Mouse (Mus musculus) left cerebral cortex, adult 8-10 months (tissue): ENCODE measurements at regions not wholly inside any gene's neighbourhood (a gene's known extent, or its start where the extent isn't known, plus 50 kb on each side); places are given as distances from the start of the nearest gene placed in this dataset.

Experiments used
- DNase-seq, 2 experiments: peaks; one replicate each; pipeline ENCODE4 v3.0.0; 2022; ENCODE audit warnings: low spot score in 2 of 2

- DNase-seq = no peak
These were observed 365.5 kb downstream of the Mllt3 start for GRCm38 (mm10) chr4:87667556-87668154.

GRCm38 (mm10) chr4:87665149-87665548 lies 368.0 kb downstream of the Mllt3 start:
- no peak for DNase-seq

DNA sequence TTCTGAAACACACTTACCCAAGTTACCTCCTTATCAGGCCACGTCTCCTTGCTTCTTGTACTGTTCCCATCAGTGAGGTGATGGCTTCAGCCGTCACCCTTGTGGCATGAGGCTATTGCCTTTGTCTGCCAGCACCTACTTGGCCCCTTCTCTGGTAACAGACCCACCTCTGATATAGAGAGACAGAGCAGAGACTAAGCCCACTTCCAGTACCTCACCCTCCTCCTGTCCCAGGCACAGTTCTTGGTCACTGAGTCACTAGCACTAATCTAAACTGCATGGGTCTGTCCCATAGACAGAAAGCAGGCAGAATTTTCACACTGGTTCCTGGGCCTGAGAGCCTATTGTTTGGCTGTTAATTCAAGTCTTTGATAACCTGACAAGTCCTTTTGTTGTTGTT lies 370.3 kb downstream of the Mllt3 start:
- no peak for DNase-seq

DNA sequence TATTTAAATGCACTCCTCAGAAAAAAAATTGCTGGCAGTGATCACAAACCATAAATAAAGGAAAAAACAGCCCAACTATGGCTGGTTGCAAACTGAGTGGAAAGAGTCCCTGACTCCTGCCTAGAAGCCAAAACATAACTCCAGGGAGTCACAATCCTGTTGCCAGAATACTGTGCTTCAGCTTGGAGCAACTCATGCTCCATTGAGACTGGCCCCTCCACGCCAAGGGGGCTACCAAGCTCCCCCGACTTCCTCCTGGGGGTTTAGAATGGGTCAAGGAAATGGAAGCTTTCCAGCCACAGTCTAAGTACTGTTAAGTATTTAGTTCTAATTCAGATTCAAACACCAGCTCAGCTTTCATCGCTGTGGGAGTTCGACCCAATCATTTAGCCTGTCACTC lies 374.8 kb downstream of the Mllt3 start:
- no peak for DNase-seq

GRCm38 (mm10) chr4:87657855-87658254 lies 375.3 kb downstream of the Mllt3 start:
- no peak for DNase-seq

- DNase-seq = no peak
These were observed 379.6 kb downstream of the Mllt3 start for GRCm38 (mm10) chr4:87653440-87654165.

DNA sequence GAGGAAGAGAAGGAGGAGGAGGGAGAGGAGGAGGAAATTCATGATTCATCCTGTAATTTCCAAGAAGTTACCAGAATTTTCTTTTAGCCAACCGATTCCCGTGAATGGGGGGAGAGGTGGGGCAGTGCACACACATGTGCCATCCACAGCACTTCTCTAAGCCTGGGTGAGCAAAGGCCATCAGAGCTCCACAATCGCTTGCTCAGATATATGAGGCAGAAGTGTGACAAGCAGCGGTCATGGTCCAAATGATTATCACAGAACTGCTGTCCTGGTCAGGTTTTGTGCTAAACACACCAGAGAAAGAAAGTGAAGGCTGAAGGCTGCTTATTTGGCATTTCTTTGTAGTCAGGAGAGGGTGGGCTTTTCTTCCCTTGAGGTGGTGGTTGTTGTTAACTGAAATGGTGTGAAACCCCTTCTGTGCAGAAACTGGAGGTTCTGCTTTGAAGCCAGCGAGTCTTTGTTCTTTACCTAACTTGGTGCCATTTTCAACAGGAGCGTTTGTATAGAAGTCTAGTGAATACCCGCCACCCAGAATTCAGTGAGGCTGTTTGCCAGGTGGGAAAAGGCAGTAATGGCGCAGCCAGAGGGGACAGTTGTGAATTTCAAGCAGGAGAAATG lies 380.7 kb downstream of the Mllt3 start:
- no peak for DNase-seq

- DNase-seq = no peak
These were observed 381.9 kb downstream of the Mllt3 start for GRCm38 (mm10) chr4:87651275-87651674.

GRCm38 (mm10) chr4:87650837-87651236 lies 382.3 kb downstream of the Mllt3 start:
- DNase-seq = peak in 1 of 2 experiments; percentile 30

DNA sequence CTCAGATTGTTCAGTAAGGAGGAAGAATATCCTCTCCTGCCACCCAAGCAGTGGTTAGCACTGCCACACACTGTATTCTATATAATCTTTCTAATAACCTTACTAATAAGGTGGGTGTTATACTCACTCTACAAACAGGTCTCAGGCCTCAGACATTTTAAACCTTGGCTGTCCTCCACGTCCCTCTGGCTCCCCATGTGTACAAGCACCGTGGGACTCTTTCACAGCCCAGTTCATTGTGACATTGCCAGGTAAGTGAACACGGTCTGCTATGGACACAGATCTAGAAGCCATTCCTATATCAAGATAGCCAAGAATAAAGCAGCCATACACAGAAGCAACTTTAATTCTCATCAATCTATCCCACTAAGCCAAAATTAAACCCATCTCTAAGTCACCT lies 382.8 kb downstream of the Mllt3 start:
- no peak for DNase-seq

- no peak for DNase-seq
These were observed 384.2 kb downstream of the Mllt3 start for GRCm38 (mm10) chr4:87648919-87649318.

- DNase-seq = peak in 1 of 2 experiments; percentile 2
These were observed 384.9 kb downstream of the Mllt3 start for GRCm38 (mm10) chr4:87647932-87648911.

- DNase-seq = no peak
These were observed 391.2 kb downstream of the Mllt3 start for GRCm38 (mm10) chr4:87642002-87642401.

DNA sequence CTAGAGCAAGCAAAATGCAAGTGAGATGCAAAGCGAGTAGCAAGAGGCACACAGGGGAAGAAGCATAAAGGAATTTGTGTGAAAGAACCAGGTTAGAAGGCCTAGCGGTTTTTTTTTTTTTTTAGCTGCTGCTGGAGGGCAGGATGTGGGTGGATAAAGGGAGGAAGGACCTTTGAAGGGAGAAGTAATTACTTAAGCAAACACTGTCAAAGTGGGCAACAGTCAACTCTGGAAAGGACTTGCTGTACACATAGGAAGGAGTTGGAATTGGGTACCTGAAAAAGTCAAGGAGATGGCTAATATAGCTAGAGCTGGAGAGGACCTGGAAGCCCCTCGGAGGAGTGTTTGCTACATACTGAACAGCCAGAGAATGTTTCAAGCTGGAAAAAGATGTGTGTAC lies 391.6 kb downstream of the Mllt3 start:
- DNase-seq = no peak

- DNase-seq = no peak
These were observed 394.9 kb downstream of the Mllt3 start for GRCm38 (mm10) chr4:87638380-87638646.

GRCm38 (mm10) chr4:87637629-87638379 lies 395.4 kb downstream of the Mllt3 start:
- DNase-seq = no peak

DNA sequence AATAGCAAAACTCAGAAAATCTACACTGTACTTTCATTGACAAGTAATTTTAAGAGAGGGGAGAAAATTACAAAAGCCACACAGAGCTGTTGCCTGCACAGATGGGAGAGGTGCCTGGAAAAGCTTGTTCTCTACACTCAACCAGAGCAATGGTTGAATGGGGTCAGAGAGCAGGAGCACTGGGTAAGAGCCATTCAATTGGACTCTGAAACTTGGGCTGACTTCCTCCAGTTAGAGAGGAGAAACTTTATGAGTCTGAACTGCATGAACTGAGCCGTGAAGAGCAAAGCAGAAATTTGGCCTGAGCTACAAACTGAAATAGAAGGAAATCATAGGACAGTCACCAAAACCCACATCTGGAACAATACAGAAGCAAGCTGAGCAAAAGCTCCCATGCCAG lies 380.8 kb upstream of the Slc24a2 start:
- no peak for DNase-seq

DNA sequence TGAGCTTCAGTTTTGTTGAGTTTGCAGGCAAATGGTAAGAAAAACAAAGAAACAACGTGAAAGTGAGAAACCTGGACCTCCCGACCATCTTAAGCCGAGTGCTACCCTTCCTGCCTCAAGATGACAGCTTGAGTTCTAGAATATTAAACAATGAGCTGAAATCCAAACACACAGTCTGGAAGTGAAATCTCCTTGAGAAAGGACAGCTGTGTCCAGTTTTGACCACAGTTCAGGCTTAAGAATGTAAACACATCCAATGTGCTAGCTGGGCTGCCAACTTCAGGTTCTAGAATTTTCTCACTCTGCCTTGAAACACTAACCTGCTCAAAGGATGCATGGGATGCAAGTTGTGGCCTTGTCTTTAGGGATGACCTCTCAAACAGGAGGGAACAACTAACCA lies 363.4 kb upstream of the Slc24a2 start:
- DNase-seq = no peak

- no peak for DNase-seq
These were observed 360.5 kb upstream of the Slc24a2 start for GRCm38 (mm10) chr4:87590797-87591196.

DNA sequence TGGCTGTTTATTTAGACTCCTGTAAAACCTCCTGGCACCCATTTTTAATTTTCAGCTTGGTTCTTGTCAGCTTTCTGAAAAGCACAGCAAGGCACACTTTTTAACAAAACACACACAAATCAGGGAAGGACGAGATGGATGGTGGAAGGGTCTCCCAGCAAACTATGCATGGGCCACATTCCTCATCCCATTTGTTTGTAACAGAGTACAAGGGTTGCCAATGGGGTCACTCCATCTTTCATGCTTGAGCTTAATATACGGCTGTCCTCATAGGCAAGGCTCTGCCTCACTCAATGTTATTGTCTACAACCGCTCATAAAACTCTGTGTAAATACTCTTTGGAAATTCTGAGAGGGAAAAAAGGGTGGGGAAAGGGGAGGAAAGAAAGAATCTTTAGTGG lies 347.9 kb upstream of the Slc24a2 start:
- DNase-seq = no peak

- DNase-seq = no peak
These were observed 340.7 kb upstream of the Slc24a2 start for GRCm38 (mm10) chr4:87570950-87571349.
